Mouse (Mus musculus) mouse trophoblast stem cell (cell line): ENCODE measurements around the gene Ncan.

Experiments used
- in situ Hi-C, 2 experiments: fragments of 300-500 bp; cut with MseI, MboI; formaldehyde crosslinking; loops; 2 replicates in 1 of 2; 3 replicates in 1 of 2; pipeline ENCODE4 v1.15.1; 2025

Ncan gene

DNA sequence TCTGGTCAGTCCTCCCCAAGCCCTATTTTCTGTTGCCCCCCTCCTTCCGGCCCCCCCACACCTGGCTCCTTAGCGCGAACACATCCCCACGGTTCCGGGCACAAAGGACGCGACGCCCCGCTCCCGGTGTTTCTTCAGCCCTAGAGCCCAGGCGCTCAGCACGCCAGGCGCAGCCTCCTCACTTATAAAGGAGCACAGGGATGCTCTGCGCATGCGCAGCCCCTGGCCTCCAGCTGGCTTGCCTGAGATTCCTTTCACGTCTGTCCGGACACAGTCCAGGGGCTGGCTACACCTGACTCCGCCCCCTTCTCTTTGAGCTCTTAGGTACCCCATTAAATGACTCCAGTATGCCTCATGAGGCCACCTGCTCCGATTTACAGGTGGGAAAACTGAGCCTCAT lies at the start of gene Ncan:
Ncan (minus strand) TSS at position 207 of the 400 bp plus-strand sequence.
- in situ Hi-C loops: no loop called here

- in situ Hi-C loops: no loop called here
Observed at GRCm38 (mm10) chr8:70170116-70170515, 49.4 kb upstream of the Ncan start.

- in situ Hi-C loops: no loop called here
Observed at GRCm38 (mm10) chr8:70166504-70167110, 45.9 kb upstream of the Ncan start.

DNA sequence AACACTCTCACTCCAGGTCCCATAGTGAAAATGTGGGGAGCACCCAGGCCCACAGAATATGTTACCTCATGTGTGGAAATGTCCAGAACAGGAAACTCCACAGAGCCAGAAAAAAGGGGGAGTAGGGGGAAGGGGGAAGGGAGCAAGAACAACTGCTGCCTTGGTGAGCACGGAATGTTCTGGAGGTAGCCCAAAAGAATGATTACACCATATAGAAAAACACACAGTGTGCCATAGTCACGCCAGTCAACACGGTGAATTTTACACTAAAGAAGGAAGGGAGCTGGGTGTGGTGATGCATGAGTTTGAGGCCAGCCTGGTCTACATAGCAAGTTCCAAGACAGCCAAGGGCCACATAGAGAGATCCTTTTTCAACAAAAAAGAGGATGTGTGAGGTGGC lies 42.6 kb upstream of the Ncan start:
- in situ Hi-C loops: no loop called here

- in situ Hi-C loops: no loop called here
Observed at GRCm38 (mm10) chr8:70160015-70160414, 39.3 kb upstream of the Ncan start.

GRCm38 (mm10) chr8:70159211-70159610 lies 38.5 kb upstream of the Ncan start:
- in situ Hi-C loops: no loop called here

- in situ Hi-C loops: no loop called here
Observed at GRCm38 (mm10) chr8:70158069-70158853, 37.6 kb upstream of the Ncan start.

DNA sequence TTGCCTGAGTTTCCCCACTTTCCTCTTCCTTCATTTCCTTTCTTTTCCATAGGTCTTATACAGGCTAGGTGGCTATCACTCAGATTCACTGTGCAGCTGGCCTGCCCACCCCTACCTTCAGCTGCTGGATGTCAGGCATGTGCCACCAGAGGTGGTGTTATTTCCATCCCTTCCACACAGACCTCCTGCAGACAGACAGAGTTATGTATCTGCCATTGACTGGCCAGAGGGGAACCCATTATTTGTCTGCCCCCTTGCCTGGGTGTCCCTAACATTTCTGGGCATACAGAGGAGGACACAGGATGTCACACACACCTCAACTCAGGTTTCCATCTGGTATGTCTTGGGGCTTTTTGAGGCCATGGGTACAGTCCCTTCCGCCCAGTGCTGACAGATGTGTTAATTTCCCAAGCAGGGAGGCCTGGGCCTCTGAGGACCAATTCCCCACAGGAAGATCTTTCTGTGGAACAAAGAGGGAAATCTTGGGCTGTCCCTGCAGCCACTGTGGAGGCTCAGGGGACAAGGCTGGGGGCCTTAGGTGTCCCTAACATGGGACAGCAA lies 36.6 kb upstream of the Ncan start:
- in situ Hi-C loops: no loop called here

DNA sequence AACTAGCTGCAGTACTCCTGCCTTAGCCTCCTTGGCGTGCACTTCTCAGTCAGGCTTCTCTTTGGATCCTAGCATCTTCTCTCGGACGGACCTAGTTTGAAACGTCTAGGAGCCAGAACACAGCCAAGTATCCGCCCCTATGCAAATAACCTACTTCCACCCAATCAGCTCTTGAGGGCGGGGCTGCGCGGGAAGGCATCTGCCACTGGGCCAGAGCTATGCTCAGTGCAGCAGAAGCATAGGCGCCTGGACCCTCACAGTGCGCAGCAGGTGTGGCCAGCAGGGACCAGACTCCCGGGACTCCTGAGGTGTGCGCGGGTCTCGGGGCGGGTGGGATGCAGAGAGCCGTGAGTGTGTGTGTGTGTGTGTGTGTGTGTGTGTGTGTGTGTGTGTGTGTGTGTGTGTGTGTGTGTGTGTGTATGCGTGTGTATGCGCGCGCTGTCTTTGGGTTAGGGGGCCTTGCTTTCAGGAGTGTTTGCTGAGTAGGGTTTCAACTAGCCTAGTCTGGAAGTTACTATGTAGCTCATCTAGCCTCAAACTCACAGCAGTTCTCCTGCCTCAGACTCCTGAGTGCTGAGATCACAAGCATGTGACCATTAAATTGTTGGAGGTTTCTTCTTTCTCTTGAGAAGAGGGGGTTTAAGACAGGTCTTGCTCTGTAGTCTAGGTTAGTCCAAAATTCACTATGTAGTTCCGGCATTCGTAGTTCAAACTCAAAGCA lies 32.0 kb upstream of the Ncan start:
- in situ Hi-C loops: no loop called here

DNA sequence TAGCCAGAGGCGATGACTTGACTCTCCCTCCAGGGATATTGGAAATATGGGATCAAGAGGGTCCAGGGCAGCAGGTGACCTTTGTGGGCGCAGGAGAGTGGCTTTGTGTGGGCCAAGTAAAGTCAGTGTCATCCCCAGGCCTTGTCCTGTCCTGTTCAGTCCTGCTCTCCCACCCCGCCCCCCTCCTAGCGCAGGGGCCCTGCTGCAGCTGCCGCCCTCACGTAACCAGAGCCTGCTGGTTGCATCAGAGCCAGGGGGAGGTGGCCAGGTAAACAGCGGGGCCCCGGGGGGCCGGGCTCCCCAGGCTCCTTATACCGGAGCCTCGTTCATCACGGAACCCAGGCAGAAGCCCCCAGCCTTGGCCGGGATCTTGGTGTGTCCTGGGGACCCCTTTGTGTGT lies 29.5 kb upstream of the Ncan start:
- in situ Hi-C loops: no loop called here

- in situ Hi-C loops: no loop called here
Observed at GRCm38 (mm10) chr8:70147678-70148607, 27.3 kb upstream of the Ncan start.

DNA sequence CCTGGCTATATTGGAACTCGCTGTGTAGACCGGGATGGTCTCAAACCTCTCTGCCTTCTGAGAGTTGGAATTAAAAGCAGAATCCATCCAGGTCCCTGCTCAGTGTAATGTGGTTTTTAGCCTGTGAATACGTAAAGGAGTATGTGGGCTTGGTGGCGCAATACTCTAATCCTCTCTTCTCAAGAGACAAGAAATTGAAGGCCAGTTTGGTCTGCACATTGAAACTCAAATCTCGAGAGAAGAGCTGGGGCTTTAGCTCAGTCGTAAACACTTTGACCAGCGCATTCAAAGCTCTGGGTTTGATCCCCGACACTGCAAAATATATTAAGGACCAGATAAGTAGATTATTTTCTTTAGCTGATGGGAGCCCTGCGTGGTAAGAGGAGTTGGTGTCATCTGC lies 19.3 kb upstream of the Ncan start:
- in situ Hi-C loops: no loop called here

GRCm38 (mm10) chr8:70139026-70139857 lies 18.6 kb upstream of the Ncan start, which contains the start of the genes Rfxank, Borcs8 and Mef2b:
Rfxank (minus strand) TSS chr8:70139154.
Borcs8 (plus strand) TSS chr8:70139499.
Mef2b (plus strand) TSS chr8:70139711.
- in situ Hi-C loops: no loop called here

DNA sequence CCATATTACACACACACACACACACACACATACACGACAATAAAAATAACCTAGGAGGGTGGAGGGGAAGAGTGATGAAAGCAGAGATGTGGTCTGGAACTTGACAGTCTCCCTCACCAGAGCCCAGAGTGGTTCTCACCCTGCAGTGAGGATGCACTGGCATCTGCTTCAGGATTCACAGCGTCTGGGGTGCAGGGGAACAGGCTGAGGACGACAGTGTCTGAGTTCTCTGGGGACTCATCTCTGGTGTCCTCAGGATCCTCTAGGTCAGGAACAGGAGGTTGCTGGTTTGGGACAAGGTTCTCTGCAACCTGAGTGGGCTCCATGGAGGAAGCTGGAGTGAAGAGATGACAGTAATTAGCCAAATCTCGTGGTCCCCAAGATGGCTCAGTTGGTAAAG lies 17.2 kb upstream of the Ncan start:
- in situ Hi-C loops: no loop called here

GRCm38 (mm10) chr8:70136591-70136990 lies 15.9 kb upstream of the Ncan start:
- in situ Hi-C loops: no loop called here

- in situ Hi-C loops: no loop called here
Observed at GRCm38 (mm10) chr8:70134931-70135330, 14.3 kb upstream of the Ncan start.

DNA sequence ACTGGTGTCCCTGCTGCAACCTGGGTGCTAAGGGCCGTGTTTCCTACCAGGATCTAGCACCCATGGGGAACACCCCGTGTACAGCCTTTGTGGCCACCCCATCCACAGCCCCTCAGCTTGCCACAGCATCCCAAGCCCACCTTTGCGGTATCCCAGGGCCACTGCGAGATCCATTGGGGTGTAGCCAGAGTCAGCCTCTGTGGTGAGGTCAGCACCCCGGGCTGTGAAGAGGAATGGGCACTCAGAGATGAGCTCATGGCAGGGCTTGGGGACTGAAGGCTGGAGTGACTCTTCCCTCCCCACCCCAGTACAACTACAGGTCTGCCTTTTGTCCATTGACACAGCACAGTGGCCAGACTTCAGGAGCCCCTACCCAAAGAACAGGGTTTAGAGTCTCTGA lies 13.4 kb upstream of the Ncan start:
- in situ Hi-C loops: no loop called here

DNA sequence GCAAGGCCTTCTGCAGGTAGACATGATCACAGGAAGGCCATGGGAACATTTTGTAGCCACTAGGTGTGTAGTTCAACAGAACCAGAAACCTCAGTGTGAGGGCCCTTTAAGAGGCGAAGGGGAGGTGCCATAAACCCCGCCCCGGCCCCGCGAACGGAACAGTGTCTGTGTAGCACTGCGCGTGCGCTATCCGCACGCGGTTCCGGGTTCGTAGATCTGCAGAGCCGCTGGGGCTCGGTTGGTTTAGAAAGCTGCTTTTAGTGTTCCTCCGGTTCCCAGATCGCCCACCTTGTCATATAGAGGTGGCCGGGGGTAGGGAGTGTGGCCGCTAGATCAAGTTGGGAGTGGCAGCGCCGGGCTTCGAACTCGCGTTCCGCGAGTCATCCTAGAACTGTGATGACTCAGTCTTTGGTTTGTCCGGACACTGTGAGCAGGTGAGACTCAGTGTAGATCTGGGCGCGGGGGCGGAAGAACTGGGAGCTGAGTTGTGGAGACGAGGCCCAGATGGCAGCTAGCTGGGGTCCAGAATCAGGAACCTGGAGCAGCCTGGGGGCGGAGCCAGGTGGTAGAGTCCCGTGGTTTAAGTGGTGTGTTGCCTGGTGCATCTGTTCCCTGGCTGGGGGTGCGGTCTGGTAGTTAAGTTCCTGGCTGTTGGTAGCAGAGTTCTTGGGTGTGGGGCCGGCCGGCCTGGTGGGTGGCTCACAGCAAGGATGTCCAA lies 10.7 kb upstream of the Ncan start, which contains the start of gene Nr2c2ap:
Nr2c2ap (plus strand) TSS at position 168 of the 718 bp plus-strand sequence.
- in situ Hi-C loops: no loop called here

GRCm38 (mm10) chr8:70130066-70130465 lies 9.4 kb upstream of the Ncan start:
- in situ Hi-C loops: no loop called here
